Mouse (Mus musculus): ENCODE data around the gene Pole4.

DNA sequence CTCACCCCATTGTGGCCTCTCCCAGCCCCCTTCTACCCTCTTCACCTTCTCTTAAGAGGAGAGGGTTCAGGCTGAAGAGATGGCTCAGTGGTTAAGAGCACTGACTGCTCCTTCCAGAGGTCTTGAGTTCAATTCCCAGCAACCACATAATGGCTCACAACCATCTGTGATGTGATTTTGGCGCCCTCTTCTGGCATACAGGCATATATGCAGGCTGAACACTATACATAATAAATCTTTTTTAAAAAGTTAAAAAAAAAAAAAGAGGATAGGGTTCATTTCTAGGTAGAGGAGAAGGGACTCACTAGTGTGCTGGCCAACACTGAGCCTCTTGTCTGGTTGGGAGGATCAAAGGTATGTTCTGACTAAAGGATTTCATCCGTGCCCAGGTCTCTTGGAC lies 44.9 kb upstream of the Pole4 start:
- no peak for TF ChIP-seq CTCF (IDR thresholded peaks at IDR 0.05; ENCODE audit: low read depth, low read length)
- TF ChIP-seq TAL1 (conservative IDR thresholded peaks at IDR 0.05; ENCODE audit: low read depth, low read length): no peak
- TF ChIP-seq GATA1 (IDR thresholded peaks at IDR 0.05; ENCODE audit: borderline replicate concordance, low read length): no peak
- no peak for TF ChIP-seq GATA2 (IDR thresholded peaks at IDR 0.05; ENCODE audit: borderline replicate concordance, low read depth, low read length)
